Mouse (Mus musculus) ES-Bruce4 (cell line): Measurements from ENCODE around the gene Btbd6.

Source experiments
- CTCF ChIP-seq: IDR thresholded peaks from one replicate; pipeline ENCODE4 v1.8.1; 2011; ENCODE audit warnings: low read depth, low read length
- EP300 ChIP-seq: IDR thresholded peaks from 2 replicates; pipeline ENCODE4 v1.6.1; 2011; ENCODE audit warnings: low read depth, low read length; ENCODE audit not compliant: insufficient read depth
- POLR2A ChIP-seq: IDR thresholded peaks from one replicate; pipeline ENCODE4 v1.8.1; 2011; ENCODE audit warnings: low read length; ENCODE audit not compliant: insufficient read depth

DNA sequence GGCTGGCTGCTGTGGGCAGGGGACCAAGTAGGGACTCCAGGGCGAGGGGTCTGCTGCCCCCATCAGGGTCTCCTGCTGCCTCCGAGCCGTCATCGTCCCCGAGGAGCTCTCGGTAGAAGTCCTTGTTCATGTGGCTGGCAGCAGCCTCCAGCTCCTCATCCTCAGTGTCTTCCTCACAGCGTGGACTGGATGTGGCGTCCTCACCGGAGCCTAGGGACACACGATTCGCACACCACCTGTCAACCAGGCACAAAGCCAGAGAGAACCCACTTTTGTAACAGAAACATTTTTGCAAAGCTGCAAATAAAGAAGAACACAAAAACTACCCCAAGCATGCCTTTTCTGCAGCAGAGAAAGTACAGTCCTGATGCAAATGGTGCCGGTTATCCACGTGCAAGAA, 10.5 kb upstream of the Btbd6 start:
- no peak for TF ChIP-seq POLR2A
- no peak for TF ChIP-seq CTCF
- TF ChIP-seq EP300 = no peak
